Mouse (Mus musculus) cerebral cortex, adult 2 months (tissue): Measurements from ENCODE around the gene Cep55.

Experiments
- WGBS: fragments of 180-500 bp; shearing (Covaris S2); methylation state at CpG from one replicate; pipeline ENCODE4 v1.1.7; 2018; 5-methylcytosine and 5-hydroxymethylcytosine counted together

Cep55 gene

GRCm38 (mm10) chr19:38096858-38097758 is 42.3 kb downstream of the Cep55 start, which contains the start of gene Ffar4:
Gene Ffar4, plus strand, starts transcription at chr19:38097071.
- WGBS: under 1% methylated on average over 77 of the region's 77 CpGs

GRCm38 (mm10) chr19:38107871-38108270 is 53.1 kb downstream of the Cep55 start:
- WGBS: 96% methylated on average over 4 of the region's 4 CpGs

GRCm38 (mm10) chr19:38109506-38110242 is 54.9 kb downstream of the Cep55 start:
- WGBS: 88% methylated on average over 15 of the region's 15 CpGs

GRCm38 (mm10) chr19:38111056-38111455 is 56.2 kb downstream of the Cep55 start:
- 78% methylated on average over 8 of the region's 8 CpGs for WGBS

- WGBS: 66% methylated on average over 4 of the region's 4 CpGs
Observed at GRCm38 (mm10) chr19:38112575-38112974, 57.8 kb downstream of the Cep55 start.

- WGBS: 91% methylated on average over 7 of the region's 7 CpGs
Observed at GRCm38 (mm10) chr19:38114834-38115491, 60.2 kb downstream of the Cep55 start.

GRCm38 (mm10) chr19:38120123-38120760 is 65.4 kb downstream of the Cep55 start:
- WGBS: 89% methylated on average over 5 of the region's 5 CpGs

- 31% methylated on average over 9 of the region's 9 CpGs for WGBS
Observed at GRCm38 (mm10) chr19:38123921-38124320, 69.1 kb downstream of the Cep55 start.
